Mouse (Mus musculus) embryonic facial prominence, embryonic 14.5 days (tissue): ENCODE results near the gene Hist1h3d. TPM values are rescaled to one million over a fixed set of nuclear protein-coding genes. Genes with fewer than 3 reads are reported as not detected.
"Not testable (repeated sequence)": the region's sequence is repeated elsewhere in the genome, so short reads cannot be mapped to it uniquely, and the experiment has no call there.

Experiments used
- ATAC-seq: fragments of 200-750 bp; cut with Nextera tagmentation; 2 replicates; pipeline ENCODE4 v1.8.0; 2017; ENCODE audit warnings: low read depth, moderate number of reproducible peaks, moderate TSS enrichment
- DNase-seq: peaks from one replicate; pipeline ENCODE4 v3.0.0-alpha.2; 2015; ENCODE audit warnings: low spot score
- H3K27ac ChIP-seq: fragments of 300-500 bp; sonication (generic); replicated peaks from 2 replicates; pipeline ENCODE4 v1.5.1; 2014; ENCODE audit warnings: low read depth, mild to moderate bottlenecking, low read length, moderate library complexity
- H3K27me3 ChIP-seq: fragments of 300-500 bp; sonication (generic); replicated peaks from 2 replicates; pipeline ENCODE4 v1.6.1; 2014; ENCODE audit warnings: low read length; ENCODE audit not compliant: control insufficient read depth, insufficient read depth
- H3K36me3 ChIP-seq: fragments of 300-500 bp; sonication (generic); 2 replicates; pipeline ENCODE4 v1.6.1; 2014; ENCODE audit warnings: low read length, mixed read lengths; ENCODE audit not compliant: control insufficient read depth, insufficient read depth
- H3K4me1 ChIP-seq: fragments of 300-500 bp; sonication (generic); 2 replicates; pipeline ENCODE4 v1.6.1; 2014; ENCODE audit warnings: antibody characterized with exemption, low read length; ENCODE audit not compliant: control insufficient read depth, insufficient read depth
- H3K4me2 ChIP-seq: fragments of 300-500 bp; sonication (generic); 2 replicates; pipeline ENCODE4 v1.6.1; 2014; ENCODE audit warnings: low read depth, mild to moderate bottlenecking, low read length, moderate library complexity, mixed read lengths
- H3K4me3 ChIP-seq: fragments of 300-500 bp; sonication (generic); 2 replicates; pipeline ENCODE4 v1.5.1; 2014; ENCODE audit warnings: low read depth, mild to moderate bottlenecking, low read length
- H3K9ac ChIP-seq: fragments of 300-500 bp; sonication (generic); 2 replicates; pipeline ENCODE4 v1.6.1; 2014; ENCODE audit warnings: low read depth, mild to moderate bottlenecking, low read length, moderate library complexity, mixed read lengths
- H3K9me3 ChIP-seq: fragments of 300-500 bp; sonication (generic); 2 replicates; pipeline ENCODE4 v1.6.1; 2016; ENCODE audit warnings: low read length; ENCODE audit not compliant: control insufficient read depth
- WGBS: fragments of 180-500 bp; shearing (Covaris S2); extraction: QIAGEN DNeasy Blood & Tissue Kit; methylation state at CpG from one replicate; pipeline ENCODE4 v1.1.7; 2014; 5-methylcytosine and 5-hydroxymethylcytosine counted together
- polyA plus RNA-seq: library from polyadenylated mRNA; unstranded; fragments of >200 nt; fragmentation: Nextera tagmentation; extraction: Ambion mirVana; gene quantifications from 2 replicates; pipeline ENCODE4 v1.2.1, GENCODE M21; 2014

Hist1h3d gene
- polyA plus RNA-seq, 1 experiment from 2014 or later = 5.2 TPM

DNA sequence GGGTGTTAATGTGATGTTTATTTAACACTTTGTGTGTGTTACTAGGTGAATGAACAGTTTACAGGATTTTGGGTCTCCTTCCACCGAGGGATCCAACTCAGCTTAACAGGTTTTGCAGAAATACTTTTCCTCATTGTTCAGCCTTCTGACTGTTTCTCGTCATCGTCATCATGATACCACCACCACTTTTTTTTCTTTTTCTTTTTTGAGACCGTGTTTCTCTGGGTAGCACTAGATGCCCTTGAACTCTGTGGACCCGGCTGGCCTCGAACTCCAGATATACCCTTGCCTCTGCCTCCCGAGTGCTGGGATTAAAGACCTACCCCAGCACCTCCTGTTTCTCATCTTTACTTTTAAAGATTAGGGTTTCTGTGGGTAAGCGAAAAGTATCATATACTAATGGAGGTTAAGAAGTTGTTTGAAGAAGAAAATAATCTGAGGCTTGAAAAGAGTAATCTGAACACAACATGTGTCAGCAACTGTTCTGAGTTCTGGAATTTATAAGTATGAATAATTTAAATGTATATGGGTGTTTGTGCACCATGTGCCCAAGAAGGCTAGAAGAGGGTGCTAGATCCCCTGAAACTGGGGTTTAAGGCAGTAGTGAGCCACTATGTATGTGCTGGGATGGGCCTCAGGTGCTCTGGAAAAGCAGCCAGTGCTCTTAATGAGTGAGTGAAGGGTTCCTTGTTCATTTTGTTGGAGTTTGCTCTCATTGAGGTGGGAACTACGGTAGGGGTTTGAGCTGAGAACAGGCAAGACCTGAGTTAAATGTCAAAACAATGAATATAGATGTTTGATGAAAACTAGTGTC is 43.1 kb upstream of the Hist1h3d start:
- 18% methylated on average over 9 of the region's 9 CpGs for WGBS
- no peak for DNase-seq

DNA sequence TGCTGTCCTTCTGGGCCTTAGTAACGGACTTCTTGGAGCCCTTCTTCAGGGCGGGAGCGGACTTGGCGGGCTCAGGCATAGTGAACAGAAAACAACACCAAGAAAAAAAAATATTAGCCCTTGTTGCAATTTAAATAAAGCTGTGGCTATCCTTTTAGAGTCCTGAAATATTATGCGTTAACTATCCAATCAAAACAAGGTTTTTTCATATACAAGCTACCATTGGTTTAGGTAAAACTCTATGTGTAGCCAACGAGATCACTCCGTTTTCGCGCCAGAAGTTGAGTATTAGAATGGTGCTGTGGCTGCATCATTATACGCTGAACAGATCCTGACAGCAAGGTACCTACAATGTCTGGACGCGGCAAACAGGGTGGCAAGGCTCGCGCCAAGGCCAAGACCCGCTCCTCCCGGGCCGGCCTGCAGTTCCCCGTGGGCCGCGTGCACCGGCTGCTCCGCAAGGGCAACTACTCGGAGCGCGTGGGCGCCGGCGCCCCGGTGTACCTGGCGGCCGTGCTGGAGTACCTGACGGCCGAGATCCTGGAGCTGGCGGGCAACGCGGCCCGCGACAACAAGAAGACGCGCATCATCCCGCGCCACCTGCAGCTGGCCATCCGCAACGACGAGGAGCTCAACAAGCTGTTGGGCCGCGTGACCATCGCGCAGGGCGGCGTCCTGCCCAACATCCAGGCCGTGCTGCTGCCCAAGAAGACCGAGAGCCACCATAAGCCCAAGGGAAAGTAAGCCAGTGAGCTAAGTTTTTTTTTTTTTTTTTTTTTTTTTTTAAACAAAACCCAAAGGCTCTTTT is 41.8 kb upstream of the Hist1h3d start, which contains the start of gene Hist1h2af:
Gene Hist1h2af, plus strand, starts transcription at position 347 of the 808 bp plus-strand sequence.
- Histone ChIP-seq H3K4me3 (peak within 1 kb of the TSS; percentile 56), H3K4me2 (peak within 1 kb of the TSS; percentile 78), H3K9ac (peak within 1 kb of the TSS; percentile 79), H3K4me1 (peaks cover 34% of the 10 kb centered on the region), H3K27ac (peak within 1 kb of the TSS; percentile 99)
- WGBS = 0% methylated on average over 22 of the region's 53 CpGs
- not testable (repeated sequence) for H3K9me3 ChIP-seq, H3K36me3 ChIP-seq, H3K27me3 ChIP-seq
- peak; percentile 97 for DNase-seq
- peak; percentile 45 for ATAC-seq

More for the DNA sequence above, 43.1 kb upstream of the Hist1h3d start:
- ATAC-seq = no peak
- peak overlapping the region; percentile 79 for H3K9ac ChIP-seq
- peak overlapping the region; percentile 99 for H3K27ac ChIP-seq
- H3K27me3 ChIP-seq = no peaks in the 10 kb centered on the region
- no peaks in the 10 kb centered on the region for H3K36me3 ChIP-seq
- H3K9me3 ChIP-seq = no peaks in the 10 kb centered on the region
- peak overlapping the region; percentile 56 for H3K4me3 ChIP-seq
- H3K4me2 ChIP-seq = peak overlapping the region; percentile 78
- H3K4me1 ChIP-seq = peaks cover 34% of the 10 kb centered on the region

DNA sequence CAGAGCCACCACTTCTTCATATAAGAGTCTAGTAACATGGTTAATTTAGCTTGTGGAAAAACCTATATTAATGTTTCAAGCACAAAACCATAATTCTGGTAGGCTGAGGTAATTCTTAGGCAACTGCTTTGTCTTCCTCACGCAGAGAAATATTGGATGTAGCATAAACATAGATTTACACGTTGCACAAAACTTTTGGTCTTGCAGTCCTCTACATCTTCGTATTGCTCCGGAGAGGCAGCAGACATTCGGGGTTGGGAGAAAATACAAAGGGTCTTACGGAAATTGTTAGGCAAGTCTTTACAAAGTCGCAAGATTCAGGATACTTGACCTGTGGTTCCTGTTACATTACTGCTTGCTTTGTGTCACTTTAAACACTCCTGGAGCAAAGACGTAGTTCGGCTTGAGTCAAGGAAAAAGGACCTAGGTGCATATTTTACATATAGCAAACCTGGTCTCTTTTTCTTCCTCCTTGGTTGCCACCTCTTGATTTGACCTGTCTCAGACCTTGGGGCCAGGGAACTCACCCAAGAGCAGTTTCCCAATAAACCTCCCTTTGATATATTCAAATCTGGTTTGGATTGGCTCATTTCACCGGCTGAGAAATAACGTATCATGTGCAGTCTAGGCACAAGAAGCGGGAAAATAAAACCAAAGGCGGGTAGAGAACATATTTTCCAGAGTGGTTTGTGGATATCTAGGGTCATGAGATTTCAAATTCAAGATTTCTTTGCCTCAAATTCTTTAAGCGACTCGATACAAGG is 41.0 kb upstream of the Hist1h3d start:
- H3K9me3 ChIP-seq = no peaks in the 10 kb centered on the region
- no peaks in the 10 kb centered on the region for H3K27me3 ChIP-seq
- H3K4me1 ChIP-seq = peaks cover 29% of the 10 kb centered on the region
- peak overlapping the region; percentile 78 for H3K4me2 ChIP-seq
- peak overlapping the region; percentile 79 for H3K9ac ChIP-seq
- ATAC-seq (no peak), DNase-seq (no peak)
- WGBS = 2% methylated on average over 15 of the region's 15 CpGs
- H3K27ac ChIP-seq = peak overlapping the region; percentile 90
- peak overlapping the region; percentile 56 for H3K4me3 ChIP-seq
- H3K36me3 ChIP-seq = no peaks in the 10 kb centered on the region

DNA sequence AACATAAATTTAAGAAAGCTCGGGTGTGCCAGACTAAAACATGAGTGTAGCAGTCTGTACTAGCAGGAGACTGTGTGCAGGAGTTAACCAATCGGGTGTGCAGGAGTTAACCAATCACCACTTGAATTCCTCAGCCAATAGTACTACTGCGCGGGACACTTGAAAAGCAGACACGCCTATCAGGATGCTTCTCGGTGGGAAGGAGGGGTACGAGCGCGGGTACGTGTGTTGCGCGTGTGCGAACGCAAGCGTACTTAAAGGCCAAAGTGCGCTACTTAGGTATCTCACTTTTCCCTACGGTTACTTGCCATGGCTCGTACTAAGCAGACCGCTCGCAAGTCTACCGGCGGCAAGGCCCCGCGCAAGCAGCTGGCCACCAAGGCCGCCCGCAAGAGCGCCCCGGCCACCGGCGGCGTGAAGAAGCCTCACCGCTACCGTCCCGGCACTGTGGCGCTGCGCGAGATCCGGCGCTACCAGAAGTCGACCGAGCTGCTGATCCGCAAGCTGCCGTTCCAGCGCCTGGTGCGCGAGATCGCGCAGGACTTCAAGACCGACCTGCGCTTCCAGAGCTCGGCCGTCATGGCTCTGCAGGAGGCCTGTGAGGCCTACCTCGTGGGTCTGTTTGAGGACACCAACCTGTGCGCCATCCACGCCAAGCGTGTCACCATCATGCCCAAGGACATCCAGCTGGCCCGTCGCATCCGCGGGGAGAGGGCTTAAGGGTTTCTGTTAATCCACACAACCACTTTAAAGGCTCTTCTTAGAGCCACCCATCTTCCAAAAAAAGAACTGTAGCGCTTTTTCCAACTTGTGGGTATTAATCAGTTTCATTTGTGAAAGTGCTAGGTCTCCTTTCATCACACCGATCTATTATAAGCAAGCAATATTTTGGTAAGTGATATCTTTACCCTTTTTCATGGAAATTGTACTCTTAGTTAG is 40.2 kb upstream of the Hist1h3d start, which contains the start of gene Hist1h3g:
Gene Hist1h3g, plus strand, starts transcription at position 286 of the 939 bp plus-strand sequence.
- peak within 1 kb of the TSS; percentile 78 for H3K4me2 ChIP-seq
- H3K27ac ChIP-seq = peak within 1 kb of the TSS; percentile 90
- H3K9ac ChIP-seq = peak within 1 kb of the TSS; percentile 79
- peak; percentile 99 for DNase-seq
- peak within 1 kb of the TSS; percentile 56 for H3K4me3 ChIP-seq
- not testable (repeated sequence) for H3K27me3 ChIP-seq, H3K36me3 ChIP-seq, H3K9me3 ChIP-seq
- peak; percentile 91 for ATAC-seq
- peaks cover 29% of the 10 kb centered on the region for H3K4me1 ChIP-seq
- WGBS = 1% methylated on average over 31 of the region's 62 CpGs

- no peaks in the 10 kb centered on the region for H3K9me3 ChIP-seq
- H3K27me3 ChIP-seq = no peaks in the 10 kb centered on the region
- peak overlapping the region; percentile 78 for H3K4me2 ChIP-seq
- no peaks in the 10 kb centered on the region for H3K36me3 ChIP-seq
- H3K9ac ChIP-seq = peak overlapping the region; percentile 70
- H3K27ac ChIP-seq = peak overlapping the region; percentile 90
- ATAC-seq = no peak
- 18% methylated on average over 7 of the region's 7 CpGs for WGBS
- peak; percentile 33 for DNase-seq
- H3K4me1 ChIP-seq = peaks cover 29% of the 10 kb centered on the region
- peak overlapping the region; percentile 56 for H3K4me3 ChIP-seq
Observed at GRCm38 (mm10) chr13:23536076-23536822, 39.3 kb upstream of the Hist1h3d start.

GRCm38 (mm10) chr13:23537006-23537710 is 38.4 kb upstream of the Hist1h3d start:
- H3K9ac ChIP-seq = peak overlapping the region; percentile 31; the same call in 1 of the 2 replicates
- H3K4me3 ChIP-seq = peak overlapping the region; percentile 56; the same call in 1 of the 2 replicates
- no peaks in the 10 kb centered on the region for H3K36me3 ChIP-seq
- H3K27me3 ChIP-seq = no peaks in the 10 kb centered on the region
- H3K4me2 ChIP-seq = peak overlapping the region; percentile 78
- no peaks in the 10 kb centered on the region for H3K9me3 ChIP-seq
- no peak for DNase-seq
- H3K4me1 ChIP-seq = peaks cover 26% of the 10 kb centered on the region
- no peak for ATAC-seq
- WGBS = 73% methylated on average over 3 of the region's 3 CpGs
- H3K27ac ChIP-seq = peak overlapping the region; percentile 90

DNA sequence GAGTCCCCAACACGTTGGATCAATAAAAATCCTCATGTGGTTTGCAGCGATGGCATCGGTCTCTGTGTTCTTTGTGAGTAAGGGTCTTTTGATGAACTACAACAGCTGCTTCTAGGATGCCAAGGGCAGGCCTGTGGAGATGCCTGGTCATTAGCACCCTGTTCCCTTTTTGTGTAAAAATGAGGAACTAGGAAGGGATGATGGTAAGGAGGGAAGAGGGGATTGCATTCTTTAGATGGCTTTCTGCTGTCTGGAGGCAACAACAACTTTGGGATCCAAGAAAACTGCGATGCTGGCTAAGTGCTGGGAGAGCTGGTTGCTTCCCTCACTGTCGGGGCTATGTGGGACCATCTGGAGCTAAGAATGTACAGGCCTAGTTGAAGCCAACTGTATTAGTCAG is 37.3 kb upstream of the Hist1h3d start:
- H3K4me1 ChIP-seq = 0 out of 2 replicates have a peak, but pooled peaks cover 19% of the 10 kb centered on the region
- no peak overlapping the region for H3K27ac ChIP-seq
- no peak overlapping the region for H3K9ac ChIP-seq
- 52% methylated on average over 5 of the region's 5 CpGs for WGBS
- H3K36me3 ChIP-seq = no peaks in the 10 kb centered on the region
- no peaks in the 10 kb centered on the region for H3K9me3 ChIP-seq
- no peaks in the 10 kb centered on the region for H3K27me3 ChIP-seq
- no peak for DNase-seq
- ATAC-seq = no peak
- no peak overlapping the region for H3K4me3 ChIP-seq
- no peak overlapping the region for H3K4me2 ChIP-seq
